Mouse (Mus musculus) C2C12 (cell line): ENCODE data around the gene Susd3. TPM values are rescaled to one million over a fixed set of nuclear protein-coding genes. Genes with fewer than 3 reads are reported as not detected.

ENCODE experiments used
- H3K27me3 ChIP-seq: one replicate; pipeline ENCODE4 v1.6.1; 2011; ENCODE audit not compliant: control insufficient read depth, insufficient read depth, insufficient read length
- H3K36me3 ChIP-seq: one replicate; pipeline ENCODE4 v1.6.1; 2011; ENCODE audit not compliant: control insufficient read depth, insufficient read depth
- H3K4me3 ChIP-seq: one replicate; pipeline ENCODE4 v1.5.1; 2011; ENCODE audit warnings: mild to moderate bottlenecking, control low read depth; ENCODE audit not compliant: poor library complexity, insufficient read depth, severe bottlenecking
- H3K79me2 ChIP-seq: one replicate; pipeline ENCODE4 v1.6.1; 2011; ENCODE audit not compliant: control insufficient read depth, insufficient read depth
- H3K79me3 ChIP-seq: one replicate; pipeline ENCODE4 v1.6.1; 2011; ENCODE audit warnings: low read depth, control low read depth
- H3ac ChIP-seq: one replicate; pipeline ENCODE3; 2011; ENCODE audit warnings: low read depth; ENCODE audit not compliant: control insufficient read depth, insufficient read length
- CEBPB ChIP-seq: IDR thresholded peaks from one replicate; pipeline ENCODE4 v1.6.1; 2011; ENCODE audit warnings: low read depth, mild to moderate bottlenecking, control low read depth, moderate library complexity
- CTCF ChIP-seq: IDR thresholded peaks from one replicate; pipeline ENCODE4 v1.5.1; 2011; ENCODE audit not compliant: control insufficient read depth, insufficient read depth, insufficient read length
- FOSL1 ChIP-seq: IDR thresholded peaks from one replicate; pipeline ENCODE4 v1.8.0; 2011; ENCODE audit warnings: mild to moderate bottlenecking, low read length; ENCODE audit not compliant: poor library complexity, insufficient read depth, severe bottlenecking
- MAX ChIP-seq: IDR thresholded peaks from one replicate; pipeline ENCODE4 v1.6.1; 2011; ENCODE audit warnings: mild to moderate bottlenecking, control low read depth
- MYOD1 ChIP-seq: IDR thresholded peaks from one replicate; pipeline ENCODE4 v1.6.1; 2011; ENCODE audit warnings: low read depth; ENCODE audit not compliant: control insufficient read depth, insufficient read length
- MYOG ChIP-seq: IDR thresholded peaks from one replicate; pipeline ENCODE4 v1.6.1; 2011; ENCODE audit not compliant: control insufficient read depth, insufficient read length; ENCODE audit errors: extremely low read depth
- USF1 ChIP-seq: IDR thresholded peaks from one replicate; pipeline ENCODE4 v1.6.1; 2011; ENCODE audit warnings: low read depth, mild to moderate bottlenecking, control low read depth, moderate library complexity
- polyA plus RNA-seq: library from polyadenylated mRNA; unstranded; fragments of >200 nt; fragmentation: generic; extraction: Trizol; gene quantifications from one replicate; pipeline ENCODE4 v1.2.1, GENCODE M21; 2012; ENCODE audit warnings: missing spikeins

The Susd3 gene
- polyA plus RNA-seq, 1 experiment: 0.25 TPM

DNA sequence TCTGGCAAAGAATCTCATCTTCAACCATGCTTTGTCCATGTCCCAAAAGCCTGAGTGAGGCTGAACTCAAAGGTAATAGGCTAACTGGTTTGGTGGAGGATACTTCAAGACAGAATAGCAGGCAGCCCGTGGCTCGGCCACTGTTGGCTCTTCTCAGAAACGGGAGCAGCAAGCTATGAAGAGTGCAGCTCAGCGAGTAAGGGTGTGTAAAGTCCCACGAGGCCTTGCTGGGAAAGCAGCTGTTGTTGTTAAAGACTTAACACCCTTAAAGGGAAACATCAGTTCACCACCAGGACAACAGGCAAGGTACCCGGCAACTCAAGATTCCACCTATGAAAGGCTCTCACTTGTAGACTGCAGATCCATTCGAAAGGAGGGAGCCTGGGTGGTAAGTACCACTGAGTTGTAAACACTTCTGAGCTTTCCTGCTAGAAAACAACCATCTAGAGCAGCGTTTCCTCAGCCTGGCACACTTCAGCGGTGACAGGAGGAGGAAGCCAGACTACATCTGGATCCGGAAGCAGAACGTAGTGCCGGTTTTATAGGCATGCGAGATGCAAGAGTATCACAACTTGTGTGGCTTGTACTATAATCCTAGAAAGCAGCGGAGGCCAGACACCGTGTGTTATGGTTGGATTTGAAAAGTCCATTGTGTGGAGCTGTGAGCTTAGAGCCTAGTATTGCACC lies 11.7 kb upstream of the Susd3 start:
- Histone ChIP-seq H3K4me3 (no peak overlapping the region), H3K27me3 (no peaks in the 10 kb centered on the region), H3ac (no peak overlapping the region), H3K79me2 (no peaks in the 10 kb centered on the region), H3K36me3 (peaks cover 31% of the 10 kb centered on the region), H3K79me3 (no peaks in the 10 kb centered on the region)
- TF ChIP-seq CEBPB (no peak), MYOG (no peak), USF1 (no peak), MAX (no peak), CTCF (no peak), MYOD1 (no peak), FOSL1 (no peak)

DNA sequence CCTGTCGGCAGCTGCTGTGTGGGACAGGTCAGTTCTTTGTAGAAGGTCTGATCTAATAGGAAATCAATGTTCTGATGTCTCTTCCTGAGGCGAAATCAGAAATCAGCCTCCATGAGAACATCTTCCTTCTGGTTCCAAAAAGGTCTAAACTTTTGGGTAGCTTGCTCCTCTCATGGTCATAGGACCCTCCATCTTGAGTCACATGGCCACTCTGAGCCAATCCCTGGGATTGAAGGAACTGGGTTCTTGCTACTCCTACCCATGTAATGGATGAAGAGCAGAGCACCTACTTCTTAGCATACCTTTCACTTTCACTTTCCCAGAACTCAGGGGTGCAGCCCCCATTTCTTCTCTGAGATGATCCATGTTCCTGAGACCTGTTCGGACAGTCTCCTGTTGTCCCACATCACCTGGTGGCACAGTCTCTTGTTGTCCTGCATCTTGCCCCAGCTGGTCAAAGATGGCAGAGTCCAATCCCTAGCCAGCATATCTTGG lies 9.4 kb upstream of the Susd3 start:
- H3K36me3 ChIP-seq: peaks cover 8% of the 10 kb centered on the region
- H3K79me2 ChIP-seq: no peaks in the 10 kb centered on the region
- no peaks in the 10 kb centered on the region for H3K79me3 ChIP-seq
- no peaks in the 10 kb centered on the region for H3K27me3 ChIP-seq
- H3K4me3 ChIP-seq: no peak overlapping the region
- no peak overlapping the region for H3ac ChIP-seq
- peak; percentile 55 for TF ChIP-seq USF1
- TF ChIP-seq MAX: no peak

- Histone ChIP-seq H3ac (no peak overlapping the region), H3K27me3 (no peaks in the 10 kb centered on the region), H3K36me3 (no peaks in the 10 kb centered on the region), H3K4me3 (no peak overlapping the region), H3K79me3 (no peaks in the 10 kb centered on the region), H3K79me2 (no peaks in the 10 kb centered on the region)
- TF ChIP-seq MYOG: no peak
- no peak for TF ChIP-seq MYOD1
- TF ChIP-seq CEBPB: no peak
- TF ChIP-seq USF1: no peak
- TF ChIP-seq CTCF: no peak
- TF ChIP-seq MAX: no peak
- TF ChIP-seq FOSL1: no peak
These were observed 4.2 kb upstream of the Susd3 start for GRCm38 (mm10) chr13:49252746-49253145.

DNA sequence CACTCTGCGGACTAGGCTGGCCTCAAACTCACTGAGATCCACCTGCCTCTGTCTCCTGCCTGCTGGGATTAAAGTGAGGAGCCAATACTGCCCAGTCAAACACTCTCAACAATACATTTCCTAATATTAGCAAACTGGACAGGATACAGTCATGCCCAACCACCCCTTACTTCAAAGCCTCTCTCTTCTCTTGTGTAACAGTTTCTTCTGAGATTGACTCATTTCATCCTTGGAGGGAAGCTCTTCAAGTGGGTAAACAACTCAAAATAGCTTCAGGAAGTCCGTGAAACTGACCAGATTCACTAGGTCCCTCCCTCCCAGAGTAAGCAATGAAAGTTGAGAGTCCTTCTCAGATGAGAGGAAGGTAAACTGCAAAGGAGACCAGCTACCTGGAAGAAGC lies 3.6 kb upstream of the Susd3 start:
- H3K36me3 ChIP-seq: no peaks in the 10 kb centered on the region
- TF ChIP-seq MAX (no peak), CTCF (no peak), FOSL1 (no peak), USF1 (no peak), CEBPB (no peak), MYOD1 (no peak), MYOG (no peak)
- H3K27me3 ChIP-seq: no peaks in the 10 kb centered on the region
- no peak overlapping the region for H3K4me3 ChIP-seq
- H3K79me2 ChIP-seq: no peaks in the 10 kb centered on the region
- no peaks in the 10 kb centered on the region for H3K79me3 ChIP-seq
- H3ac ChIP-seq: no peak overlapping the region

GRCm38 (mm10) chr13:49250716-49251517 lies 2.4 kb upstream of the Susd3 start:
- no peaks in the 10 kb centered on the region for H3K27me3 ChIP-seq
- TF ChIP-seq CTCF (no peak), CEBPB (no peak), USF1 (no peak), FOSL1 (no peak), MAX (no peak)

More at GRCm38 (mm10) chr13:49250716-49251517, 2.4 kb upstream of the Susd3 start:
- Histone ChIP-seq H3ac (no peak overlapping the region), H3K36me3 (no peaks in the 10 kb centered on the region), H3K4me3 (no peak overlapping the region), H3K79me2 (no peaks in the 10 kb centered on the region), H3K79me3 (no peaks in the 10 kb centered on the region)
